Mouse (Mus musculus) megakaryocyte-erythroid progenitor cell, adult 5-6 weeks (primary cell): ENCODE data around the gene Nos1ap. TPM values are rescaled to one million over a fixed set of nuclear protein-coding genes. Genes with fewer than 3 reads are reported as not detected.

Experiments
- ATAC-seq: replicated peaks from 2 replicates; pipeline ENCODE4 v1.8.0; 2016; ENCODE audit warnings: mild to moderate bottlenecking, inconsistent platforms; ENCODE audit not compliant: severe bottlenecking, poor library complexity, low FRiP score, low TSS enrichment
- total RNA-seq, 2 experiments: library from RNA; stranded (forward) in 1 of 2; stranded (reverse) in 1 of 2; fragments of 200-1000, 215-1000 nt in 1 of 2; fragments of >200 nt in 1 of 2; fragmentation: Nextera tagmentation in 1 of 2; gene quantifications; 2 replicates each; pipeline ENCODE4 v1.2.3; 2014 to 2017

Gene Nos1ap
- total RNA-seq, 2 experiments from 2014 or later, result 1.5 TPM; not detected in 1

GRCm38 (mm10) chr1:170398866-170399265 is 190.8 kb downstream of the Nos1ap start:
- no peak for ATAC-seq

GRCm38 (mm10) chr1:170395101-170395500 is 194.6 kb downstream of the Nos1ap start:
- no peak for ATAC-seq

GRCm38 (mm10) chr1:170394641-170395040 is 195.0 kb downstream of the Nos1ap start:
- ATAC-seq, result no peak

- no peak for ATAC-seq
Measured at GRCm38 (mm10) chr1:170392771-170393728, 196.6 kb downstream of the Nos1ap start.

- ATAC-seq, result no peak
Measured at GRCm38 (mm10) chr1:170387180-170387912, 202.3 kb downstream of the Nos1ap start.

- no peak for ATAC-seq
Measured at GRCm38 (mm10) chr1:170385416-170385815, 204.2 kb downstream of the Nos1ap start.

GRCm38 (mm10) chr1:170383530-170383929 is 206.1 kb downstream of the Nos1ap start:
- ATAC-seq, result no peak

- no peak for ATAC-seq
Measured at GRCm38 (mm10) chr1:170381457-170381856, 208.2 kb downstream of the Nos1ap start.

GRCm38 (mm10) chr1:170380505-170380904 is 209.2 kb downstream of the Nos1ap start:
- ATAC-seq, result no peak

- no peak for ATAC-seq
Measured at GRCm38 (mm10) chr1:170375721-170376120, 213.9 kb downstream of the Nos1ap start.

GRCm38 (mm10) chr1:170373750-170374149 is 215.9 kb downstream of the Nos1ap start:
- no peak for ATAC-seq

- no peak for ATAC-seq
Measured at GRCm38 (mm10) chr1:170371191-170371792, 218.4 kb downstream of the Nos1ap start.

- no peak for ATAC-seq
Measured at GRCm38 (mm10) chr1:170368864-170369263, 220.8 kb downstream of the Nos1ap start.

GRCm38 (mm10) chr1:170366981-170367700 is 222.5 kb downstream of the Nos1ap start:
- ATAC-seq, result no peak

- no peak for ATAC-seq
Measured at GRCm38 (mm10) chr1:170363746-170364145, 225.9 kb downstream of the Nos1ap start.

GRCm38 (mm10) chr1:170360183-170360915 is 229.3 kb downstream of the Nos1ap start:
- ATAC-seq, result no peak

- ATAC-seq, result no peak
Measured at GRCm38 (mm10) chr1:170353335-170353734, 236.3 kb downstream of the Nos1ap start.

GRCm38 (mm10) chr1:170351080-170351479 is 238.6 kb downstream of the Nos1ap start:
- ATAC-seq, result no peak

GRCm38 (mm10) chr1:170346266-170346665 is 243.4 kb downstream of the Nos1ap start:
- no peak for ATAC-seq
